8 mouse cellular contexts compared by ENCODE assay signal in the genomic region with DNA sequence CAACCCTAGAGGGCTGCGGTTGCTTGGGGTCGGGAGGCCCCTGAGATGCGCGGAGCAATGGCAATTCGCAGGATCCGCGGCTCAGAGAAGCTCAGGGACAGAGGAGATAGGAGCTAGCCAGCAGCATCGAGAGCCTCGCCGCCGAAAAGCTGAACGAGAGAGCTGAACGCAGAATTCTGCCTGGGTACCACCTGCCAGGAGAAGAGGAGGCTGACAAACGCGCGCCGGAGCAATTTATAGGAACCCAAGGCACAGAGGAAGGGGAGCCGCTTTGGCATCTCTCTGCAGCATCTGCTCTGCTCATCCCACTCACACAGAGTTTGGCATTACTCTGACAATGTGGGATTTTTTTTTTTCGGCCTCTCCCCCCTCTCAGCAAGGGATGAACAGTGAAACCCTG. TPM values are rescaled to one million over a fixed set of nuclear protein-coding genes. Genes with fewer than 3 reads are reported as not detected.
A peak's percentile ranks its signal among the peaks of the same experiment; 100 is the strongest.
DNase-seq lines count a peak whose midpoint lies in the region; ATAC-seq lines count a peak whose summit lies in the region.

A gene (minus strand): TSS at position 335 of the 400 bp plus-strand sequence.

- peak within 1 kb of the TSS; percentile 39 for H3K9ac ChIP-seq in kidney, embryonic 15.5 days
- peak within 1 kb of the TSS; percentile 44 for H3K9ac ChIP-seq in midbrain, embryonic 12.5 days (replicated peaks)

- H3K27me3 ChIP-seq in kidney, embryonic 15.5 days: peaks cover 55% of the 10 kb centered on the region
- H3K27me3 ChIP-seq in midbrain, embryonic 12.5 days: peaks cover 50% of the 10 kb centered on the region

- no peak for ATAC-seq in kidney, embryonic 15.5 days (replicated peaks; ENCODE audit: low FRiP score)
- ATAC-seq in midbrain, embryonic 12.5 days (ENCODE audit: low FRiP score, low read depth): no peak

- H3K4me3 ChIP-seq in kidney, embryonic 15.5 days (replicated peaks): peak within 1 kb of the TSS; percentile 57
- peak within 1 kb of the TSS; percentile 56 for H3K4me3 ChIP-seq in midbrain, embryonic 12.5 days

- WGBS in kidney, embryonic 15.5 days: under 1% methylated on average over 19 of the region's 19 CpGs
- WGBS in midbrain, embryonic 12.5 days: 1% methylated on average over 19 of the region's 19 CpGs

- no peak within 1 kb of the TSS for H3K27ac ChIP-seq in kidney, embryonic 15.5 days
- H3K27ac ChIP-seq in midbrain, embryonic 12.5 days (replicated peaks): no peak within 1 kb of the TSS

- peak within 1 kb of the TSS; percentile 99 for H3K4me2 ChIP-seq in kidney, embryonic 15.5 days
- peak within 1 kb of the TSS; percentile 99 for H3K4me2 ChIP-seq in midbrain, embryonic 12.5 days (replicated peaks)

- intact Hi-C loops in heart, postnatal 10 days (cut with DNase I): loop anchor here (5.0 kb wide), 1 partner anchor 304 kb away; no protein-coding TSS in a partner anchor

- DNase-seq in kidney, adult 11 months: no peak
- DNase-seq in embryo, embryonic 9.5 days (ENCODE audit: extremely low spot score): peak; percentile 30
- peak; percentile 4 to 7 for DNase-seq in heart, postnatal 10 days
- DNase-seq in left cerebral cortex, adult 18-20 months (ENCODE audit: low spot score in 2 of 2): peak; percentile 83 to 88
- DNase-seq in telencephalon, adult 2 months (ENCODE audit: low read depth, low spot score): peak; percentile 91
- no peak for DNase-seq in ovary, postnatal 14 days (ENCODE audit: low spot score)

- H3K9me3 ChIP-seq in kidney, embryonic 15.5 days (replicated peaks): no peaks in the 10 kb centered on the region
- no peaks in the 10 kb centered on the region for H3K9me3 ChIP-seq in midbrain, embryonic 12.5 days

- peaks cover 27% of the 10 kb centered on the region for H3K4me1 ChIP-seq in kidney, embryonic 15.5 days
- H3K4me1 ChIP-seq in midbrain, embryonic 12.5 days: peaks cover 19% of the 10 kb centered on the region

- H3K36me3 ChIP-seq in kidney, embryonic 15.5 days: no peaks in the 10 kb centered on the region
- H3K36me3 ChIP-seq in midbrain, embryonic 12.5 days: no peaks in the 10 kb centered on the region

RNA-seq across cellular contexts. Expression of the gene that starts here (rescaled TPM):
- polyA plus RNA-seq in kidney, embryonic 15.5 days (2015; fragmentation: Nextera tagmentation; extraction: Ambion mirVana): 1.6 and 1.7 TPM in 2 replicates
- total RNA-seq in heart, postnatal 10 days (2021): under 1 TPM in 1 of 2 experiments, not detected in 1; 0.12 TPM
- 100 to 1,000 TPM; 120 to 129 TPM for total RNA-seq in left cerebral cortex, adult 18-20 months (2021)
- 0.75 and 1.1 TPM in 2 replicates for polyA plus RNA-seq in midbrain, embryonic 12.5 days (2016; fragmentation: Nextera tagmentation; extraction: Ambion mirVana)

Comparison
In these comparisons a context has a peak if more than half of its experiments do, and no peak if none do; other contexts are left out.
1. RNA of the gene that starts here (total RNA-seq): 120 to 129 TPM in left cerebral cortex, adult 18-20 months; 0.12 TPM in heart, postnatal 10 days; every median in the first group is over 100 times any median in the second.
2. Peak in DNase-seq in heart, postnatal 10 days; RNA of the gene not detected or under 1 TPM.
3. DNase-seq: peak in embryo, embryonic 9.5 days (single experiment), left cerebral cortex, adult 18-20 months (2 of 2) and telencephalon, adult 2 months (single experiment); none in kidney, adult 11 months (single experiment) and ovary, postnatal 14 days (single experiment).